In genomic region chr10:78054633-78055565, GRCm38 (mm10) we compare ENCODE assay signal across 10 mouse cellular contexts. TPM values are rescaled to one million over a fixed set of nuclear protein-coding genes. Genes with fewer than 3 reads are reported as not detected.
DNase-seq lines count a peak whose midpoint lies in the region; ATAC-seq lines count a peak whose summit lies in the region.
"Had no signal": no experiment of that assay in that cellular context is flagged by ENCODE, and none has a peak within 500 bp of the region (broad histone marks: within the 10 kb centered on the region; RNA-seq: fewer than 3 reads in every experiment).

No protein-coding gene starts in this region.

- no peak overlapping the region for H3K27ac ChIP-seq in kidney, embryonic 16.5 days (ENCODE audit: low read length)
- H3K27ac ChIP-seq in kidney, embryonic 14.5 days (ENCODE audit: low read depth, low read length): no peak overlapping the region

- no peak overlapping the region for H3K4me3 ChIP-seq in kidney, embryonic 16.5 days (ENCODE audit: low read length)
- no peak overlapping the region for H3K4me3 ChIP-seq in kidney, embryonic 14.5 days (ENCODE audit: low read length)

- no peak overlapping the region for H3K4me2 ChIP-seq in kidney, embryonic 16.5 days (replicated peaks; ENCODE audit: low read depth, low read length)
- no peak overlapping the region for H3K4me2 ChIP-seq in kidney, embryonic 14.5 days (replicated peaks; ENCODE audit: low read depth, low read length)

- H3K4me1 ChIP-seq in kidney, embryonic 16.5 days (ENCODE audit: insufficient read depth, low read length): no peaks in the 10 kb centered on the region
- no peaks in the 10 kb centered on the region for H3K4me1 ChIP-seq in kidney, embryonic 14.5 days (ENCODE audit: control insufficient read depth, insufficient read depth, low read length)

- peak; percentile 55 for DNase-seq in adrenal gland, postnatal 10 days
- no peak for DNase-seq in Muller cell, postnatal 12 days (ENCODE audit: inconsistent ontology term)
- no peak for DNase-seq in cerebellum, adult 8-10 months
- DNase-seq in spleen, postnatal 10 days (ENCODE audit: low spot score in 2 of 2): no peak

- peak; percentile 54; the same call in 1 of the 2 replicates for ATAC-seq in kidney, embryonic 16.5 days (ENCODE audit: low FRiP score, low TSS enrichment)
- ATAC-seq in kidney, embryonic 14.5 days (ENCODE audit: low FRiP score, low TSS enrichment): no peak
- peak; percentile 46 to 66; a peak in 2 of 4 replicates for ATAC-seq in hematopoietic stem cell, adult 5-6 weeks (replicated peaks in 1 of 2; ENCODE audit: insufficient read depth in 1 of 2, low FRiP score in 2 of 2, low TSS enrichment in 1 of 2, low read depth in 1 of 2, poor library complexity in 2 of 2, severe bottlenecking in 2 of 2)
- peak; percentile 74 for ATAC-seq in megakaryocyte-erythroid progenitor cell, adult 5-6 weeks (replicated peaks; ENCODE audit: low FRiP score, low TSS enrichment, poor library complexity, severe bottlenecking)

- H3K9ac ChIP-seq in kidney, embryonic 16.5 days (replicated peaks; ENCODE audit: low read length): no peak overlapping the region
- H3K9ac ChIP-seq in kidney, embryonic 14.5 days (ENCODE audit: low read depth, low read length): no peak overlapping the region

- H3K9me3 ChIP-seq in kidney, embryonic 16.5 days (ENCODE audit: low read length): no peaks in the 10 kb centered on the region
- no peaks in the 10 kb centered on the region for H3K9me3 ChIP-seq in kidney, embryonic 14.5 days (ENCODE audit: control insufficient read depth, low read length)

- H3K27me3 ChIP-seq in kidney, embryonic 16.5 days (ENCODE audit: insufficient read depth, low read length): no peaks in the 10 kb centered on the region
- no peaks in the 10 kb centered on the region for H3K27me3 ChIP-seq in kidney, embryonic 14.5 days (ENCODE audit: control insufficient read depth, insufficient read depth, low read length)

- 69% methylated on average over 19 of the region's 19 CpGs for WGBS in kidney, embryonic 16.5 days
- WGBS in kidney, embryonic 14.5 days: 73% methylated on average over 19 of the region's 19 CpGs

- no peaks in the 10 kb centered on the region for H3K36me3 ChIP-seq in kidney, embryonic 16.5 days (ENCODE audit: insufficient read depth, low read length)
- no peaks in the 10 kb centered on the region for H3K36me3 ChIP-seq in kidney, embryonic 14.5 days (ENCODE audit: control insufficient read depth, insufficient read depth, low read length)

RNA-seq across cellular contexts. Expression of gene Aire, which starts 11.5 kb away (rescaled TPM):
- 1.7 and 2.1 TPM in 2 replicates for polyA plus RNA-seq in kidney, embryonic 16.5 days (2015; fragmentation: Nextera tagmentation; extraction: Ambion mirVana)
- 1.2 and 1.5 TPM in 2 replicates for polyA plus RNA-seq in kidney, embryonic 14.5 days (2014; fragmentation: Nextera tagmentation; extraction: Ambion mirVana)
- under 1 TPM in 1 of 2 experiments, not detected in 1; 0.12 TPM for total RNA-seq in adrenal gland, postnatal 10 days (2021)
- total RNA-seq in hematopoietic stem cell, adult 5-6 weeks (2017): 1.0 and 1.6 TPM in 2 replicates
- total RNA-seq in megakaryocyte-erythroid progenitor cell, adult 5-6 weeks (2014; fragmentation: Nextera tagmentation): not detected in 2 replicates
- total RNA-seq in megakaryocyte-erythroid progenitor cell, adult 5-6 weeks (2017): not detected in 2 replicates
- polyA plus RNA-seq: heart, postnatal 0 days; liver, embryonic 16.5 days had no signal

RNA-seq across cellular contexts. Expression of gene Dnmt3l, which starts 13.2 kb away (rescaled TPM):
- 0.49 and 1.2 TPM in 2 replicates for polyA plus RNA-seq in kidney, embryonic 16.5 days (2015; fragmentation: Nextera tagmentation; extraction: Ambion mirVana)
- polyA plus RNA-seq in kidney, embryonic 14.5 days (2014; fragmentation: Nextera tagmentation; extraction: Ambion mirVana): 0.41 and 0.66 TPM in 2 replicates
- total RNA-seq in adrenal gland, postnatal 10 days (2021): 1 to 10 TPM; 2.4 to 6.4 TPM
- 0.75 and 0.94 TPM in 2 replicates for total RNA-seq in hematopoietic stem cell, adult 5-6 weeks (2017)
- not detected in 2 replicates for total RNA-seq in megakaryocyte-erythroid progenitor cell, adult 5-6 weeks (2014; fragmentation: Nextera tagmentation)
- not detected in 2 replicates for total RNA-seq in megakaryocyte-erythroid progenitor cell, adult 5-6 weeks (2017)
- polyA plus RNA-seq: heart, postnatal 0 days; liver, embryonic 16.5 days had no signal

RNA-seq across cellular contexts. Expression of gene Icosl, which starts 14.2 kb away (rescaled TPM):
- 8.5 and 9.5 TPM in 2 replicates for polyA plus RNA-seq in kidney, embryonic 16.5 days (2015; fragmentation: Nextera tagmentation; extraction: Ambion mirVana)
- 3.8 and 4.8 TPM in 2 replicates for polyA plus RNA-seq in kidney, embryonic 14.5 days (2014; fragmentation: Nextera tagmentation; extraction: Ambion mirVana)
- 10 to 100 TPM in 1 of 2 experiments, 1 to 10 TPM in 1; 8.6 to 12.6 TPM for total RNA-seq in adrenal gland, postnatal 10 days (2021)
- total RNA-seq in hematopoietic stem cell, adult 5-6 weeks (2017): 5.1 and 6.8 TPM in 2 replicates
- 0.37 and 4.9 TPM in 2 replicates for total RNA-seq in megakaryocyte-erythroid progenitor cell, adult 5-6 weeks (2014; fragmentation: Nextera tagmentation)
- total RNA-seq in megakaryocyte-erythroid progenitor cell, adult 5-6 weeks (2017): 0.57 and 1.4 TPM in 2 replicates

RNA-seq across cellular contexts. Expression of gene Pfkl, which starts 45.0 kb away (rescaled TPM):
- 190 and 194 TPM in 2 replicates for polyA plus RNA-seq in kidney, embryonic 16.5 days (2015; fragmentation: Nextera tagmentation; extraction: Ambion mirVana)
- polyA plus RNA-seq in kidney, embryonic 14.5 days (2014; fragmentation: Nextera tagmentation; extraction: Ambion mirVana): 91.2 and 118 TPM in 2 replicates
- total RNA-seq in adrenal gland, postnatal 10 days (2021): 100 to 1,000 TPM; 142 to 172 TPM
- 42.1 and 65.3 TPM in 2 replicates for total RNA-seq in hematopoietic stem cell, adult 5-6 weeks (2017)
- total RNA-seq in megakaryocyte-erythroid progenitor cell, adult 5-6 weeks (2014; fragmentation: Nextera tagmentation): 40.4 and 44.0 TPM in 2 replicates
- total RNA-seq in megakaryocyte-erythroid progenitor cell, adult 5-6 weeks (2017): 26.4 and 51.9 TPM in 2 replicates
